Mouse (Mus musculus): Measurements from ENCODE around the gene Esrrg.

Esrrg gene

GRCm38 (mm10) chr1:187911201-187911600 is 302.6 kb downstream of the Esrrg start:
- no peak for DNase-seq (ENCODE audit: low spot score)

- no peak for DNase-seq (ENCODE audit: low spot score)
Observed at GRCm38 (mm10) chr1:187918303-187918702, 309.7 kb downstream of the Esrrg start.

GRCm38 (mm10) chr1:187918939-187919338 is 310.3 kb downstream of the Esrrg start:
- no peak for DNase-seq (ENCODE audit: low spot score)

- no peak for DNase-seq (ENCODE audit: low spot score)
Observed at GRCm38 (mm10) chr1:187920156-187920777, 311.7 kb downstream of the Esrrg start.

- DNase-seq (ENCODE audit: low spot score), result no peak
Observed at GRCm38 (mm10) chr1:187931146-187931545, 322.6 kb downstream of the Esrrg start.

GRCm38 (mm10) chr1:187938652-187939051 is 330.1 kb downstream of the Esrrg start:
- DNase-seq (ENCODE audit: low spot score), result no peak

GRCm38 (mm10) chr1:187939078-187939477 is 330.5 kb downstream of the Esrrg start:
- DNase-seq (ENCODE audit: low spot score), result no peak

GRCm38 (mm10) chr1:187951506-187951905 is 342.9 kb downstream of the Esrrg start:
- DNase-seq (ENCODE audit: low spot score), result no peak

- DNase-seq (ENCODE audit: low spot score), result no peak
Observed at GRCm38 (mm10) chr1:187956702-187957101, 348.1 kb downstream of the Esrrg start.

- no peak for DNase-seq (ENCODE audit: low spot score)
Observed at GRCm38 (mm10) chr1:187959192-187959591, 350.6 kb downstream of the Esrrg start.

- DNase-seq (ENCODE audit: low spot score), result no peak
Observed at GRCm38 (mm10) chr1:187961452-187961851, 352.9 kb downstream of the Esrrg start.

GRCm38 (mm10) chr1:187964829-187965760 is 356.5 kb downstream of the Esrrg start:
- no peak for DNase-seq (ENCODE audit: low spot score)

GRCm38 (mm10) chr1:187965921-187966320 is 357.3 kb downstream of the Esrrg start:
- DNase-seq (ENCODE audit: low spot score), result no peak

GRCm38 (mm10) chr1:187968379-187968778 is 359.8 kb downstream of the Esrrg start:
- DNase-seq (ENCODE audit: low spot score), result no peak

- no peak for DNase-seq (ENCODE audit: low spot score)
Observed at GRCm38 (mm10) chr1:187969491-187969890, 360.9 kb downstream of the Esrrg start.

GRCm38 (mm10) chr1:187974396-187974795 is 365.8 kb downstream of the Esrrg start:
- DNase-seq (ENCODE audit: low spot score), result peak; percentile 29

- no peak for DNase-seq (ENCODE audit: low spot score)
Observed at GRCm38 (mm10) chr1:187975465-187976352, 367.1 kb downstream of the Esrrg start.

- DNase-seq (ENCODE audit: low spot score), result no peak
Observed at GRCm38 (mm10) chr1:187976353-187976730, 367.8 kb downstream of the Esrrg start.

- DNase-seq (ENCODE audit: low spot score), result no peak
Observed at GRCm38 (mm10) chr1:187981028-187981427, 372.4 kb downstream of the Esrrg start.

- DNase-seq (ENCODE audit: low spot score), result no peak
Observed at GRCm38 (mm10) chr1:187983177-187983576, 374.6 kb downstream of the Esrrg start.

GRCm38 (mm10) chr1:187990161-187990560 is 381.6 kb downstream of the Esrrg start:
- no peak for DNase-seq (ENCODE audit: low spot score)
